Mouse (Mus musculus) stomach, embryonic 16.5 days (tissue): ENCODE results near the gene Flii. TPM values are rescaled to one million over a fixed set of nuclear protein-coding genes. Genes with fewer than 3 reads are reported as not detected.
A peak's percentile ranks its signal among the peaks of the same experiment; 100 is the strongest.

ENCODE experiments used
- ATAC-seq: fragments of 200-750 bp; cut with Nextera tagmentation; 2 replicates; pipeline ENCODE4 v1.8.0; 2017; ENCODE audit warnings: moderate number of reproducible peaks, moderate TSS enrichment; ENCODE audit not compliant: insufficient read depth, low FRiP score
- H3K27ac ChIP-seq: fragments of 300-500 bp; sonication (generic); 2 replicates; pipeline ENCODE4 v1.5.1; 2014; ENCODE audit warnings: low read length
- H3K27me3 ChIP-seq: fragments of 300-500 bp; sonication (generic); 2 replicates; pipeline ENCODE4 v1.6.1; 2014; ENCODE audit warnings: low read length, control low read depth, mixed read lengths; ENCODE audit not compliant: control insufficient read depth, insufficient read depth
- H3K36me3 ChIP-seq: fragments of 300-500 bp; sonication (generic); 2 replicates; pipeline ENCODE4 v1.6.1; 2014; ENCODE audit warnings: low read length; ENCODE audit not compliant: control insufficient read depth, insufficient read depth
- H3K4me1 ChIP-seq: fragments of 300-500 bp; sonication (generic); 2 replicates; pipeline ENCODE4 v1.6.1; 2014; ENCODE audit warnings: low read length, control low read depth, mixed read lengths; ENCODE audit not compliant: control insufficient read depth, insufficient read depth
- H3K4me2 ChIP-seq: fragments of 300-500 bp; sonication (generic); 2 replicates; pipeline ENCODE4 v1.6.1; 2014; ENCODE audit warnings: low read depth, low read length, mixed read lengths
- H3K4me3 ChIP-seq: fragments of 300-500 bp; sonication (generic); replicated peaks from 2 replicates; pipeline ENCODE4 v1.5.1; 2014; ENCODE audit warnings: mild to moderate bottlenecking, low read length
- H3K9ac ChIP-seq: fragments of 300-500 bp; sonication (generic); 2 replicates; pipeline ENCODE4 v1.6.1; 2014; ENCODE audit warnings: low read length
- H3K9me3 ChIP-seq: fragments of 300-500 bp; sonication (generic); replicated peaks from 2 replicates; pipeline ENCODE4 v1.6.1; 2016; ENCODE audit warnings: low read length, control low read depth; ENCODE audit not compliant: control insufficient read depth
- whole genome bisulfite sequencing: fragments of 180-500 bp; shearing (Covaris S2); extraction: QIAGEN DNeasy Blood & Tissue Kit; methylation state at CpG from one replicate; pipeline ENCODE4 v1.1.7; 2014; 5-methylcytosine and 5-hydroxymethylcytosine counted together
- polyA plus RNA-seq: library from polyadenylated mRNA; unstranded; fragments of >200 nt; fragmentation: Nextera tagmentation; extraction: Ambion mirVana; gene quantifications from 2 replicates; pipeline ENCODE4 v1.2.1, GENCODE M21; 2015

The Flii gene
- polyA plus RNA-seq, 1 experiment from 2014 or later: 87.7 TPM

DNA sequence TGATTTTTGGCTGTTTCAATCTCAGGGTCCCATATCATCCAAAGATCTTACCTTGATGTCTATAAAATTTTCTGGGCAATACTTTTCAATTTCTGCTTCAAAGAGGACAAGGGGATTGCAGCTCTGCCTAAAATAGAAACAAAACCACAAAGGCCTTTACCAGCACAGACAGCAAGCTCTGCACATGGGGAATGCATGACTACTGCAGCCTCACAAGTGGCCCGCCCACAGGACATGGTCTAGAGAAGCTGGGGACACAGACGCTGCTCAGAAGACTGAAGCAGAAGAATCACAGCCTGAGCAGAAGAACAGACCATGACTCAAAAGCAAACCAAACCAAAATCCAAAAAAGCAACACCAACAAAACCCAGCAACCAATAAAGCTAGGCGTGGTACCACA is 34.6 kb upstream of the Flii start:
- Histone ChIP-seq H3K9ac (no peak overlapping the region), H3K36me3 (peaks cover 11% of the 10 kb centered on the region; the same call in 1 of the 2 replicates), H3K9me3 (no peaks in the 10 kb centered on the region), H3K27ac (no peak overlapping the region), H3K4me2 (no peak overlapping the region), H3K4me3 (no peak overlapping the region), H3K27me3 (no peaks in the 10 kb centered on the region), H3K4me1 (no peaks in the 10 kb centered on the region)
- 86% methylated on average over 3 of the region's 3 CpGs for WGBS
- ATAC-seq: no peak

DNA sequence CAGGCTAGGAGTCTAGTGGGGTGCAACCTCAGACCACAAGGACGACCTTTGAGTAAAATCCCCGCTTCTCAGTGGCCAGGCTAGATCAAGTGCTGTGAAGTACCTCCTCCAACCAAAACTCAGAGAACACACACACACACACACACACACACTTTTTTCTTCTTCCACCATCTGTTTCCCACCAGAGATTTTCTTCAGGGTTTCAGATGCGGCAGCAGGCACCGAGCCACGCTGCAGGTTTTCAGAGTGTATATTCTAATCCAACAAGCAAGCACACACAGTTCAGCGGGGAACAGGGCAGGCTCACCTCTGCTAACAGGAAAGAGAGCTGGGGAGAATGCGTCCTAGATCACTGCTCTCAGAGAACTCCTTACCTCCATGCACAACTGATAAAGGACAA is 28.5 kb upstream of the Flii start:
- Histone ChIP-seq H3K27me3 (no peaks in the 10 kb centered on the region), H3K4me2 (no peak overlapping the region), H3K27ac (no peak overlapping the region), H3K4me3 (no peak overlapping the region), H3K9ac (no peak overlapping the region), H3K9me3 (no peaks in the 10 kb centered on the region), H3K36me3 (peaks cover 8% of the 10 kb centered on the region; the same call in 1 of the 2 replicates), H3K4me1 (no peaks in the 10 kb centered on the region)
- ATAC-seq: no peak
- 82% methylated on average over 7 of the region's 7 CpGs for WGBS

DNA sequence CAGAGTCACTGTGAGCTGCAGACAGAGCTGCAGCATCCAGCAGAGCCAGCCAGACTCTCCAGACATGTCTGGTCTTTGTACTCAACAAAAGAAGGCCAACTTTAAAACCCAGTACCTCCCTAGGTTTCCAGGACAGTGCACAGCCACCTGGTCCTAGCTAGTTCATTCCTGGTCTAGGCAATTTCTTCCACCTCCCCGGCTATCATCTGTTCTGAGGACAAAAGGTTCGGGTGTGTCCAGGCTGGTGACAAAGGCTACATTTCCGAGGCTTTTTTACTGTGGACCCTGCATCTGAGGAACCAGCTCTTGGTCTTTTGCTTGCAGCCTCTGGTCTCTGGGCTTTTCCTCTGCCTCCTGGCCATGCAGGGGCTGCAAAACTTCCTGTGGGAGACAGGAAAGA is 13.3 kb upstream of the Flii start:
- Histone ChIP-seq H3K4me2 (no peak overlapping the region), H3K4me1 (no peaks in the 10 kb centered on the region), H3K27ac (no peak overlapping the region), H3K27me3 (no peaks in the 10 kb centered on the region), H3K9me3 (no peaks in the 10 kb centered on the region), H3K4me3 (no peak overlapping the region), H3K36me3 (peaks cover 9% of the 10 kb centered on the region; the same call in 1 of the 2 replicates), H3K9ac (no peak overlapping the region)
- no peak for ATAC-seq
- WGBS: 74% methylated on average over 3 of the region's 3 CpGs

DNA sequence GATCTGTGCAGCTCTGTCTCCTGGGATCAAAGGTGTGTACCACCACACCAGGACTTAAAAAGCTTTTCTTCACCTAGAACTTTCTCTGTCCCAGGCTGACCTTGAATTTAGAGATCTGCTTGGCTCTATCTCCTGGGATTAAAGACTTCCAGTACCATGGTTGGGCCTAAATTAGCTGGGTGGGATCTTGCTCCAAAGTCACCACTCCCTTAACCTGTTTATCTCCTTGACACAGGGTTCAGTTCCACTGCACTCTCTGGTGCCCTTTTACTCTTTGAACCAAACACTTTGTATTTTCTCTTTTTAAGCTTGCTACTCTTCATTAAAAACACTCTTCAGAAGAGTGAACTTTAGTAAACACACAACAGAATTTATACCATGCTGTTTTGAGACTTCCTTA is 10.4 kb upstream of the Flii start:
- H3K4me1 ChIP-seq: no peaks in the 10 kb centered on the region
- H3K27ac ChIP-seq: no peak overlapping the region
- H3K4me3 ChIP-seq: no peak overlapping the region
- no peak overlapping the region for H3K9ac ChIP-seq
- H3K27me3 ChIP-seq: no peaks in the 10 kb centered on the region
- ATAC-seq: no peak
- no peaks in the 10 kb centered on the region for H3K9me3 ChIP-seq
- no peak overlapping the region for H3K4me2 ChIP-seq
- peaks cover 1% of the 10 kb centered on the region; the same call in 1 of the 2 replicates for H3K36me3 ChIP-seq

DNA sequence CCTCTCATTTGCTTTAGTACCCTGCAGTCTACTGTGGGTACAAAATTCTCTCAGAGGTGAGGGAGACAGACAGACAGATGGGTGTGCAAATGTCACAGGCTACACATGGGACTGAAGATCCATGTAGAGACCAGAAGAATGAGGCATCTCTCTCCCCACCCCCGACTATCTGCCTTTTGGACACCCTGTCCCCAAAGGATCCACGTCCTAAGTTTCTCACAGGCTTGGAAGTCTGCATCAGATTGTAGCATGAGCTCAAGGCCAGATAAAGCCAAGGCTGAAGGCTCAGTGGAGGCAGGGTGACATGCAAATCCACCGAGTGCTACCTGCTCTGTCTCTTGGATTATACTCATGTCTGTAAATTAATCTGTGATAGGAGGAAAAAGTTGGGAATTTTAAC is 9.4 kb upstream of the Flii start:
- no peaks in the 10 kb centered on the region for H3K9me3 ChIP-seq
- no peak for ATAC-seq
- H3K4me3 ChIP-seq: no peak overlapping the region
- 81% methylated on average over 3 of the region's 3 CpGs for WGBS
- H3K4me2 ChIP-seq: no peak overlapping the region
- H3K27me3 ChIP-seq: no peaks in the 10 kb centered on the region
- H3K9ac ChIP-seq: no peak overlapping the region
- H3K36me3 ChIP-seq: no peaks in the 10 kb centered on the region; the same call in 1 of the 2 replicates
- H3K27ac ChIP-seq: no peak overlapping the region
- no peaks in the 10 kb centered on the region for H3K4me1 ChIP-seq

DNA sequence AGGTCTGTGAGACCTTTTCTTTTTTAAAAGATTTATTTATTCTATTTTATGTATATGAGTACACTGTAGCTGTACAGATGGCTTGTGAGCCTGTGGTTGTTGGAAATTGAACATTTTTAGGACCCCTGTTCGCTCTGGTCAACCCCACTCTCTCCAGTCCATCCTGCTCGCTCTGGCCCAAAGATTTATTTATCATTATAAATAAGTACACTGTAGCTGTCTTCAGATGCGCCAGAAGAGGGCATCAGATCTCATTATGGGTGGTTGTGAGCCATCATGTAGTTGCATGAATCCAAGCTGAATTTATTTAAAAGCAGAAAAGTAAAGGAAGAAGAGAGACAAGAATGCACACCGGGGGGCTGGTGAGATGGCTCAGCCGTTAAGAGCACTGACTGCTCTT is 8.1 kb upstream of the Flii start:
- Histone ChIP-seq H3K9me3 (no peaks in the 10 kb centered on the region), H3K4me3 (no peak overlapping the region), H3K36me3 (no peaks in the 10 kb centered on the region; the same call in 1 of the 2 replicates), H3K4me2 (no peak overlapping the region), H3K4me1 (no peaks in the 10 kb centered on the region), H3K27ac (no peak overlapping the region), H3K9ac (no peak overlapping the region), H3K27me3 (no peaks in the 10 kb centered on the region)
- 71% methylated on average over 5 of the region's 5 CpGs for WGBS
- ATAC-seq: no peak

DNA sequence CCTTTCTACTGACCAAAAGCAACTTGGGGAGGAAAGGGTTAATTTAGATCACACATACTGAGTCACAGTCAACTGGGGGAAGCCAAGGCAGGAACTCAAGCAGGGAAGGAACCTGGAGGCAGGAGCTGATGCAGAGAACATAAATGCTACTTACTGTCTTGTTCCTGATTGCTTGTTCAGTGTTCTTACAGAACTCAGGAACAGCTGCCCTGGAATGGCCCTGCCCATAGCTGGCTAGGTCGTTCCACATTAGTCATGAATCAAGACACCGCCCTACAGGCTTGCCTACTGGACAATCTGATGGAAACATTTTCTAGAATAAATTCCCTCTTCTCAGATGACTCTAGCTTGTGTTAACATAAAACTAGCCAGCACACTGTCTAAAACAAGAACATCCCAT is 7.1 kb upstream of the Flii start:
- Histone ChIP-seq H3K36me3 (no peaks in the 10 kb centered on the region; the same call in 1 of the 2 replicates), H3K9ac (no peak overlapping the region), H3K4me2 (no peak overlapping the region), H3K27ac (no peak overlapping the region), H3K9me3 (no peaks in the 10 kb centered on the region), H3K4me3 (no peak overlapping the region), H3K4me1 (peaks cover 1% of the 10 kb centered on the region; the same call in 1 of the 2 replicates), H3K27me3 (no peaks in the 10 kb centered on the region)
- WGBS: 64% methylated on average over 2 of the region's 2 CpGs
- no peak for ATAC-seq

DNA sequence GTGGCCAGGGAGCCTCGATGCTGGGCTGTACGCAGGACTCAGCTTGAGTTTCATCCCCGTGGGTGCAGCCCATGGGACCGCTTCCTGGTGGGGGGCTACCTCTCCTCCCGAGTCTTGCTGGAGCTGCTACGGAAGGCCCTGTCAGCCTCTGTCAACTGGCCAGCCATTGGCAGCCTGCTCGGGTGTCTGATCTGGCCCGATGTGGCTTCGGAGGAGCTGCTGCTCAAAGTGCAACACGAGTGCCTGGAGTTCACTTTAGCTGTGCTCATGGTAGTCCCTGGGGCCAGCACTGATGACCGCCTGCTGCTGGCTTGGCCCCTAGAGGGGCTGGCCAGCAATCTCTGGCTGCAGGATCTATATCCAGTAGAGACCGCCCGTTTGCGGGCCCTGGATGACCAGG is 4.2 kb upstream of the Flii start:
- no peak overlapping the region for H3K27ac ChIP-seq
- no peaks in the 10 kb centered on the region for H3K36me3 ChIP-seq
- H3K4me3 ChIP-seq: no peak overlapping the region
- ATAC-seq: no peak
- H3K9me3 ChIP-seq: no peaks in the 10 kb centered on the region
- H3K9ac ChIP-seq: no peak overlapping the region
- no peak overlapping the region for H3K4me2 ChIP-seq
- H3K4me1 ChIP-seq: peaks cover 18% of the 10 kb centered on the region
- no peaks in the 10 kb centered on the region for H3K27me3 ChIP-seq
- WGBS: 89% methylated on average over 14 of the region's 14 CpGs

DNA sequence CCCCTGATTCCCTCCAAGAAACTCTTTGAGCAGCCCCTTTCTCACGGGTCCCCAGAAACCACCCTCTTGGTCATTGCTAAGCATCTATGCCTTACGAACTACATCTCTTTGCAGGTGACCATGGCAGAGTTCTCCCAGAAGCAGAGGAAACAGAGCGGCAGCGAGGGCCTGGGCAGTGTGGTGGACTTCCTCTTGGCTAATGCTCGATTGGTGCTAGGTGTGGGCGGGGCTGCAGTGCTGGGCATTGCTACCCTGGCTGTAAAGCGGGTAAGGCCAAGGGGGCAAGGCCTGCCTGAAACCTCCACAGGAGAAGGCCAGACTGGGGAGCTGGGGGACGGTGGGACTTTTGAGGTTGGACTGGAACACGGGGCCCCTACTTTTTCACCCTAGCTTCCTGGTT is 3.1 kb upstream of the Flii start:
- H3K9me3 ChIP-seq: no peaks in the 10 kb centered on the region
- no peaks in the 10 kb centered on the region for H3K36me3 ChIP-seq
- H3K9ac ChIP-seq: no peak overlapping the region
- H3K4me2 ChIP-seq: no peak overlapping the region
- H3K4me3 ChIP-seq: no peak overlapping the region
- WGBS: 80% methylated on average over 9 of the region's 9 CpGs
- H3K27me3 ChIP-seq: no peaks in the 10 kb centered on the region
- peaks cover 22% of the 10 kb centered on the region for H3K4me1 ChIP-seq
- ATAC-seq: no peak
- no peak overlapping the region for H3K27ac ChIP-seq

DNA sequence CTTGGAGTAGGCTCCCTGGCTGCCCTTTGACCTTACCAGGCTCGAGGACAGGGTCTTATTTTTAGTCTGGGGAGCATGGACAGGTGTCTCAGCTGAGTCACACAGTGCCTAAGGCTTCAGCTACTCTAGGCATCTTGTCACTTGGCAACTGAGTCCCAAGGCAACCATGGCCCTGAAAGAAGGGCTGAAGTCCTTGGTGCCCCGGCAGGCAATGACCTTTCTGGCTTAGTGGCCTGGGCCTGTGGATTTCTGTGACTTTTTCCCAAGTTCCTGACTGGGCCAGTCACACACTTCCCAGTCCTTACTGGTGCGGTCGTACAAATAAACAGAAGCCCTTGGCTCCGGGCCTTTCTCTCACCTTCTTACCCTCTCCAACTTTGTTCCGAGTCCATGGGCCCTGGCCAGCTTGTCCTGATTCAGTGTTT is 2.2 kb upstream of the Flii start:
- H3K4me1 ChIP-seq: peaks cover 22% of the 10 kb centered on the region
- no peak overlapping the region for H3K27ac ChIP-seq

More for the DNA sequence above, 2.2 kb upstream of the Flii start:
- 64% methylated on average over 6 of the region's 6 CpGs for WGBS
- H3K36me3 ChIP-seq: peaks cover 4% of the 10 kb centered on the region; the same call in 1 of the 2 replicates
- H3K4me3 ChIP-seq: peak overlapping the region; percentile 90; the same call in 1 of the 2 replicates
- no peak for ATAC-seq
- H3K9ac ChIP-seq: peak overlapping the region; percentile 94
- peak overlapping the region; percentile 67; the same call in 1 of the 2 replicates for H3K4me2 ChIP-seq
- H3K27me3 ChIP-seq: no peaks in the 10 kb centered on the region
- no peaks in the 10 kb centered on the region for H3K9me3 ChIP-seq
